Mouse (Mus musculus): Measurements from ENCODE around the gene Kdm4b. TPM values are rescaled to one million over a fixed set of nuclear protein-coding genes. Genes with fewer than 3 reads are reported as not detected.
A peak's percentile ranks its signal among the peaks of the same experiment; 100 is the strongest.

The Kdm4b gene
- polyA plus RNA-seq, 1 experiment from 2014 or later, result 34.6 TPM

DNA sequence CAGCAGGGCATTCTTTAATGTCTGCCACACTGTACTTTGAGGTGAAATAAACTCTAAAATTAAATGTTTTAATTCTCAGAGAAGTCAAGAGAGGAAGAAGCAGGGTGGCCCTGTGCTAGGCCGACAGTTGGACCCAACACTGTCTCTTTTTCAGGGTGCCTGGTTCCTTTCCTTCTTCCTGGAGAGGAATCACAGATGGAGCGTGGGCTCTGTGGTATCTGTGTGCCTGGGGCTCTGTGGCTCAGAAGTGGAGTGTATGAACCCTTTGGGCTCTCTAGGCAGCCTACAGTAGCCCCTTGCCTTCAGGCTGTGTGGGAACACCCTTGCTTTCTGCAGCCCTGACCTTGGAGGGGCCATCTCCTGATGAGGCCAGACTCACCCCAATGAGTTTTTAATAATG lies 35.7 kb downstream of the Kdm4b start:
- Histone ChIP-seq H3K4me3 (no peak overlapping the region), H3K36me3 (peaks cover 56% of the 10 kb centered on the region), H3K27me3 (ENCODE audit: insufficient read depth, poor library complexity, severe bottlenecking) (no peaks in the 10 kb centered on the region), H3K4me1 (peaks cover 22% of the 10 kb centered on the region), H3K9me3 (no peaks in the 10 kb centered on the region), H3K27ac (no peak overlapping the region)
- WGBS, result 89% methylated on average over 2 of the region's 2 CpGs
- no peak for DNase-seq (ENCODE audit: low spot score)

DNA sequence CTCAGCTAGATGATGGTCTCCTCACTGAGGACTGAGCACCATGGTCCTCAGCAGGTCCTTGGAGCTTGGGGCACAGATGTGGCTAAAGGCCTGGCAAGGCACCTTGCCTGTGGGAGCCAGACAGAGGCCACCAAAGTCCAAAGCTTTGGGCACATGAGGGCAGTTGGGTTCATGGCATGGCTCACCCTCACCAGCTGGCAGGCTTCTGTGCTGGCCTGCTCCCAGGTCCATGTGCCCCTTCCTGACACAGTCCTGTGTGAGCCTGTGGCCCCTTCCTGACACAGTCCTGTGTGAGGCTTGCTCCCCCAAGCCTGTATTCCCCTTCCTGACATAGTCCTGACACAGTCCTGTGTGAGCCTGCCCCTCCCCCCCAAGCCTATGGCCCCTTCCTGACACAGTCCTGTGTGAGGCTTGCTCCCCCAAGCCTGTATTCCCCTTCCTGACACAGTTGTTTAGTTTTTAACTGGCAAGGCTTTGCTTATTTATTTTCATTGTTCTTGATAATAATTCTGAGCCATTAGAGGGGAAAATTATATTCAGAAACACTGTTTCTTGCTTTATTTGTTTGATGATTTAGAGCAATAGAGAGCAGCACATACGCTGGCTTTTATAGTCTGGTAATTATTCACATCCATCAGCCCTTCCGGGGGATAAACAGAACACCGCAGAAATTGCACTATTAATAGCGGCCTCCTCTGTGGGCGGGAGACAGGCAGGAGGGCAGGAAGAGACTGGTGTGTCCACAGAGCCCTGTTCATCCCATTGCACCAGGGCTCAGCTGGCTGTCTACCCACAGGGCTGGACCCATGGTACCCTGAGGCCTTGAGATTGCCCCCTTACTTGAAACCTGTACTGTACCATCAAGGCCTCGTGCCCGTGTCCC lies 40.2 kb downstream of the Kdm4b start:
- peaks cover 65% of the 10 kb centered on the region for H3K36me3 ChIP-seq
- no peaks in the 10 kb centered on the region for H3K27me3 ChIP-seq (ENCODE audit: insufficient read depth, poor library complexity, severe bottlenecking)
- WGBS, result 61% methylated on average over 7 of the region's 7 CpGs
- no peak for DNase-seq (ENCODE audit: low spot score)
- H3K4me1 ChIP-seq, result peaks cover 40% of the 10 kb centered on the region
- no peak overlapping the region for H3K4me3 ChIP-seq
- no peaks in the 10 kb centered on the region for H3K9me3 ChIP-seq
- peak overlapping the region; percentile 67 for H3K27ac ChIP-seq

DNA sequence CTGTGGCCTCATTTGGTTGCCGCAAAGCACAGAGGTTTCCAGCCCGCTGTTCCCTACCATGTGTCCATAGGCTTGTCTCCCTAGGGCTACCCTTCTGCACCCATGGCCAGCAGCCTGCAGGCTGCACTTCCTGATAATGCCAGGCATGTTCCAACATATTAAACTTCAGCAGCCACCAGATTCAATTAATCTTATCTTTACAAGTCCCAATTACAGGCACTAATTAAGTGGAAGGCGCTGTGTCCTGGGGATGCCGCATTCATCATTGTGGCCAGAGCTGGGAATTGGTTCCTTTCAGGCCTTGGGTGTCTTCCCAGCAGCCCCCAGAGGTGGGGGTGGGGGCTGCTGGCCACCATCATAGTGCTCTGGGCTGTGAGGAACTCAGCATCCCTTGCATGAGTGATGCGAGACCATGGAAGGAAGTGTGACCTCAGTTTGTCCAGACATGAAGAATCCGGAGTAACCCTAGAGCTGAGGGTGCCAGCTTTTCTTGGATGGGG lies 42.5 kb downstream of the Kdm4b start:
- peaks cover 61% of the 10 kb centered on the region for H3K36me3 ChIP-seq
- WGBS, result 90% methylated on average over 6 of the region's 6 CpGs
- H3K9me3 ChIP-seq, result no peaks in the 10 kb centered on the region
- no peak overlapping the region for H3K4me3 ChIP-seq
- H3K27me3 ChIP-seq (ENCODE audit: insufficient read depth, poor library complexity, severe bottlenecking), result no peaks in the 10 kb centered on the region
- no peak overlapping the region for H3K27ac ChIP-seq
- DNase-seq (ENCODE audit: low spot score), result no peak
- H3K4me1 ChIP-seq, result peaks cover 40% of the 10 kb centered on the region

DNA sequence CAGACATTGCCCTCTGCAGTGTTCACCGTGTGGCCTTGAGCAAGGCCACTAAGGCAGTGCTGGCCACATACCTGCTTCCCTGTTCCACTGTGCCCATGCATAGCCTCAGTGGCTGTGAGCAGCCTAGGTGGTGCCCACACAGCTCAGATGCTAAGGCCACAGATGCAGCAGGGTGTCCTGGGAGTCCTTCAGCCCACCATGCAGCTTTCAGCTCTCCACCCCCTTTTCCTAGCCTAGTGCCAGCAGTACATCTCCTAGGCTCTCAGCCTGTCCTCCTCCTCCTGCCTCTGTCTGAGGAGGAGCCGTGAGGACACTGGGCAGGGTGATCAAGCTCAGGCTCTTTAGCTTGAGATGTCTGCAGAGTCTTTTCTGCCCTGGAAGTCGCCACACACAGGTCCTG lies 44.2 kb downstream of the Kdm4b start:
- peaks cover 69% of the 10 kb centered on the region for H3K36me3 ChIP-seq
- DNase-seq (ENCODE audit: low spot score), result no peak
- no peaks in the 10 kb centered on the region for H3K9me3 ChIP-seq
- no peaks in the 10 kb centered on the region for H3K27me3 ChIP-seq (ENCODE audit: insufficient read depth, poor library complexity, severe bottlenecking)
- peaks cover 45% of the 10 kb centered on the region for H3K4me1 ChIP-seq
- H3K27ac ChIP-seq, result no peak overlapping the region
- H3K4me3 ChIP-seq, result no peak overlapping the region
- WGBS, result 80% methylated on average over 3 of the region's 3 CpGs

DNA sequence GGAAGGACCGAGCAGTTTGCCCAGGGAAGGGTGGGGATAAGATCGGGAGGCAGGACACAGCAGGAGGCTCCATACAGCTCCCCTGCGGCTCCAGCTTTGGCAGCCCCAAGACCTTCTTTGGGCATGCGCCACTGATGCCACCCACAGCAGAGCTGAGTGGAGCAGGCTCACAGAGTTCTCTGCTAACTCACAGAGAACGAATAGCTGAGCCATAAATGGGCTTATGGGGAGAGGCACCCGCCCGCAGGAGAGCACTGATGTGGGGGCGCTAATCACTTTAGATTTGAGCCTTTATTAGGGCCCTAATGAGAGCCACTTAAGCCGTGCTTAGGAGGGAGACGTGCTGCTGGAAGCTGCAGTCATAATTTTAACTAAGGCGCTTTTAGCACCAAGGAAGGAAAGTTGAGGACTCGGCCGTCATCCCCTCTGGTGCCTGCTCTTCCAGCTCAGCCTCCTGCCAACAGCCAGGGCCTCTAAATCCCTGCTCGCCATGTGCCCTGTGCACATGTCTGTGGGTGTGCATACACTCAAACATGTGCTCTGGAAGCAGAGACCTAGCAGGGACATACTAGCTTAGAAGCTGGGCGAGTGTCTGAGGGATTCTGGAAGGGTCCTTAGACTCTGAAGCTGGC lies 45.3 kb downstream of the Kdm4b start:
- Histone ChIP-seq H3K4me3 (no peak overlapping the region), H3K4me1 (peaks cover 34% of the 10 kb centered on the region), H3K27me3 (ENCODE audit: insufficient read depth, poor library complexity, severe bottlenecking) (no peaks in the 10 kb centered on the region), H3K36me3 (peaks cover 73% of the 10 kb centered on the region), H3K27ac (no peak overlapping the region), H3K9me3 (no peaks in the 10 kb centered on the region)
- WGBS, result 81% methylated on average over 15 of the region's 15 CpGs
- no peak for DNase-seq (ENCODE audit: low spot score)

DNA sequence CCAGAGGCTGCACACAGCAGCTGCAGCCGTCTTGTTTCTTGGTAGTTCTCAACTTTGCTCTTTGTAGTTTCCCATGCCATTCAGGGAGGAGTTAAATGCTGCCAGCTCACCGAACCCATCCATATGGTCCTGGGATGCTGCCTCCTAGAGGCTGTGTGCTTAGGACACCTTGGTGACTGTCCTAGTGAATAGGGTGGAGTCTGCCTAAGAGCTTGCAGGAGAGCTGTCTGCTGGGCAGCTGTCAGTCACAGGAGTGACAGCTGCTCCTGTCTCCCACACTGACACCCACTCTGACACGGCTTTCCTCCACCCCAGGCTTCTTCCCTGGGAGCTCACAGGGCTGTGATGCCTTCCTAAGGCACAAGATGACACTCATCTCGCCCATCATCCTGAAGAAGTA lies 46.2 kb downstream of the Kdm4b start:
- Histone ChIP-seq H3K4me1 (peaks cover 25% of the 10 kb centered on the region), H3K9me3 (no peaks in the 10 kb centered on the region), H3K36me3 (peaks cover 83% of the 10 kb centered on the region), H3K27ac (no peak overlapping the region), H3K4me3 (no peak overlapping the region), H3K27me3 (ENCODE audit: insufficient read depth, poor library complexity, severe bottlenecking) (no peaks in the 10 kb centered on the region)
- no peak for DNase-seq (ENCODE audit: low spot score)
- WGBS, result 62% methylated on average over 4 of the region's 4 CpGs

DNA sequence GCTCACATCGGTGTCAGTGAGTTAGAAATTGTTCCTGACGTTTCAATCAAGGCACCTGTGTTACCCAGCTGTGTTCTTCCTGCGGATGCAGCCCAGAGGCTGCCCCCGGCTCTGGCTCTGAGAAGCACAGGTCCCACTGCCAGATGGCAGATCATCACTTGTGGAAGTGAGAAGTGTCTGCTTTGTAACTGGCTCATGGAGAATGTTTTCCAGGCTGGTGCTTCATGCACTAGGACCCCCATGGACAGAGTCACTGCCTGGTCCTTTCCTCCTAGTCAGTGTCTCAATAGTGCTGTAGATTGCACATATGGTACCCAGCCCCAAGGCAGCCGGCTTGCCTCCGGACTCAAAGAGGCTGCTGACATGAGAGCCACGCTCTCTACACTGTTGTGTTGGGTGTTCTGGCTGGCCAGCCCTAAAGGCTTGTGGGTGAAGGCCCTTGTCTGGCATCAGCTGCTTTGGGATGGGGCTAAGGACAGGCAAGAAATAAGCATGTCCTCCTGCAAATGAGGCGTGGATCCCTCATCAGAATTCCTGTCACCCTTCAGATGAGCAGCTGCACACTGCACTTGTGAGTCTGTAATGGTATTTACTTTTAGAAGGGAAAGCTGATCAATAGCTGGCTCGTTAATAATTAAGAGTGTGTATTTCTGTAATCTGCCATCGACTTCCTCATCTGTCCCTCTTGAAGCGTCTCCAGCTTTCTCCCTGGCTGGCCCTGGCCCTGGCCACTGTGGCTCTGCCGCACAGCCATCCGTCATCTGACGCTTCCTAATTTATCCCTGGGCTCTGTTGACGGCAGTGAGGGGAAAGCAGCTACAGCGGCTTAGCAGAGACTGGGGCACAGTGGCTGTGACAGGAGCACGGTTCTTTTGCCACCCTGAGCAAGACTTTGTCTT lies 47.5 kb downstream of the Kdm4b start:
- Histone ChIP-seq H3K4me1 (peaks cover 25% of the 10 kb centered on the region), H3K9me3 (no peaks in the 10 kb centered on the region), H3K27me3 (ENCODE audit: insufficient read depth, poor library complexity, severe bottlenecking) (no peaks in the 10 kb centered on the region), H3K36me3 (peaks cover 84% of the 10 kb centered on the region), H3K4me3 (no peak overlapping the region), H3K27ac (peak overlapping the region; percentile 23; the same call in 1 of the 2 replicates)
- WGBS, result 61% methylated on average over 17 of the region's 17 CpGs
- no peak for DNase-seq (ENCODE audit: low spot score)

DNA sequence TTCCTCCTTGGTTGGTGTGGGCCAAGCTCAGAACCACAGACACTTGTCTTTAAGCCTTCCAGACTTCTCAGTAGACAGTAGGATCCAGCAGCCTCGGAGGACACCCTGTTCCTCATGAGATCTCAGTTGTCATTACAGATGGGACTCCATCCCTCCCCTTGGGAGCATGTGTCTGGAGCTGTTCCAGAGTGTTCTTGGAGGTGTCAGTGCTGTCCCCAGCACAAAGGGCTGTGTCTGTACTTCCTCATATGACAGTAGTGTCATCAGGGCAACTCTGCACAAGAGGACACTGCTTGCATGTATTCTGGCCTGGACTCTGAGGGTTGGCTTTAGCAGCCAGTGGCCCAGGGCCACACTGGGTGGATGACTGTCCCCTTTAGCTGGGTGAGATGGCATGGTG lies 49.0 kb downstream of the Kdm4b start:
- no peak for DNase-seq (ENCODE audit: low spot score)
- Histone ChIP-seq H3K27ac (no peak overlapping the region), H3K27me3 (ENCODE audit: insufficient read depth, poor library complexity, severe bottlenecking) (no peaks in the 10 kb centered on the region), H3K4me3 (no peak overlapping the region), H3K4me1 (peaks cover 19% of the 10 kb centered on the region), H3K9me3 (no peaks in the 10 kb centered on the region), H3K36me3 (peaks cover 84% of the 10 kb centered on the region)
- WGBS, result 82% methylated on average over 1 of the region's 1 CpGs

DNA sequence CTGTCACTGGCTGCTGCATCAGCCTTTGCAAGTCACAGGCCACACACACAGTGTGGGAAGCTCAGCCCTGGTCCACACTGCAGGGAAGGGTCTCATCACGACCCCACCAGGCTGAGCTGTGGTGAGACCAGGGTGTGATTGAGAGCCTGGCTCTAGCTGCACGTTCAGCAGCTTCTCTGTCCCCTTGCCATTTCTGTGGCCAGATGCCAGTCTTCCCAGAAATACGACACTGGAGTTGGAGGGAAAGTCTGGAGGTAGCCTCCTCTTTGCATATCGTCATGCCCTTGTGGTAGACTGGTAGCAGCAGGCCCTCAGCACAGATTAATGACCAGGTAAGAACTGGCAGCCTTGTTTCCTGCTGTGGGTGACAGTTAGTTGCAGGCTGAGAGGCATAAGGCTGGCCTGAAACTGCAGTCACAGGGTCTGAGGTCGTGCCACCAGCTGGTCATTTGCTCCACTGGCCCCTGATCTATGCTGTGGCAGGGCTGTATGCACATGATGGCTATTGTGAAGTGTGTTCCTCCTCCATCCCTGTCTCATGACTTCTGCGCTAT lies 53.5 kb downstream of the Kdm4b start:
- no peaks in the 10 kb centered on the region for H3K9me3 ChIP-seq
- no peaks in the 10 kb centered on the region for H3K4me1 ChIP-seq
- WGBS, result 77% methylated on average over 6 of the region's 6 CpGs
- no peak overlapping the region for H3K27ac ChIP-seq
- no peak overlapping the region for H3K4me3 ChIP-seq
- no peak for DNase-seq (ENCODE audit: low spot score)
- no peaks in the 10 kb centered on the region for H3K27me3 ChIP-seq (ENCODE audit: insufficient read depth, poor library complexity, severe bottlenecking)
- peaks cover 93% of the 10 kb centered on the region for H3K36me3 ChIP-seq

DNA sequence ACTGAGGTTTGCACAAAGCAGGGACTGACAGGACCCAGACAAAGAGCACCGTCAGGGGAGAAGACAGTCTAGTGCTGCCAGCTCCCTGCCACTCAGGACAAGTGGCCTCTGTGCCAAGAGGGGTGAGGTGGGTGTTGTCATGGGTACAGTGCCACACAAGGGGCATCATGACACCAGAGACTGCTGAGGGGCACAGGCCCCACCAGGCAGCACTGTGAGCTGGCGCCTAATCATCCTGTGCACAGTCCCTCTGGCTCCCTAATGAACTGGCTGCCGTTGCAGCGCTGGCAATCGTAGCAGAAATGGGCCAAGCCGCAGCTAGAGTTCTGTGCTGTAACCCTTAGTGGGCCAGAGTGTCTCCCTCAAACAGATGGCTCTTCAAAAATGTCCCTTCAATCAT lies 54.4 kb downstream of the Kdm4b start:
- Histone ChIP-seq H3K27me3 (ENCODE audit: insufficient read depth, poor library complexity, severe bottlenecking) (no peaks in the 10 kb centered on the region), H3K27ac (no peak overlapping the region), H3K4me3 (no peak overlapping the region), H3K9me3 (no peaks in the 10 kb centered on the region), H3K36me3 (peaks cover 95% of the 10 kb centered on the region), H3K4me1 (no peaks in the 10 kb centered on the region)
- DNase-seq (ENCODE audit: low spot score), result no peak
- 90% methylated on average over 6 of the region's 6 CpGs for WGBS

DNA sequence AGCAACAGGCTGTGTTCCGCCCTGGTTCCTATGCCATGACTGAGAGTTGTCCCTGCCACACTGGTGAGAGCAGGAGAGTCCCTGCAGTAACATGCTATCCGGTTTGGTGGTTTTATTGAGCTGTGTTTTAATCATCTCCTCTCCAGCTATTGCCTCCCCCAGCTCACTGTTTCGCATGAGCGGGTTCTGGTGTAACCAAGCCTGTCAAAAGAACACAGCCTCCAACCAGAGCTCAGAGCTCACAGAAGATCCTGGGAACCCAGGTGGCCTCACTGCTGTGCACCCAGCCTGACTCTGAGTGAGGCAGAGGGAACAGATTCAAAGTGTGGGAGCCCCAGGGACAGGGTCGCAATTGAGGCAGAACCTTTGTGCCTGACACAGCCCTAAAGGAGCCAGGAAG lies 55.3 kb downstream of the Kdm4b start:
- DNase-seq (ENCODE audit: low spot score), result no peak
- WGBS, result 94% methylated on average over 5 of the region's 5 CpGs
- peaks cover 95% of the 10 kb centered on the region for H3K36me3 ChIP-seq
- H3K9me3 ChIP-seq, result no peaks in the 10 kb centered on the region
- no peak overlapping the region for H3K27ac ChIP-seq
- H3K27me3 ChIP-seq (ENCODE audit: insufficient read depth, poor library complexity, severe bottlenecking), result no peaks in the 10 kb centered on the region
- H3K4me1 ChIP-seq, result no peaks in the 10 kb centered on the region
- H3K4me3 ChIP-seq, result no peak overlapping the region

DNA sequence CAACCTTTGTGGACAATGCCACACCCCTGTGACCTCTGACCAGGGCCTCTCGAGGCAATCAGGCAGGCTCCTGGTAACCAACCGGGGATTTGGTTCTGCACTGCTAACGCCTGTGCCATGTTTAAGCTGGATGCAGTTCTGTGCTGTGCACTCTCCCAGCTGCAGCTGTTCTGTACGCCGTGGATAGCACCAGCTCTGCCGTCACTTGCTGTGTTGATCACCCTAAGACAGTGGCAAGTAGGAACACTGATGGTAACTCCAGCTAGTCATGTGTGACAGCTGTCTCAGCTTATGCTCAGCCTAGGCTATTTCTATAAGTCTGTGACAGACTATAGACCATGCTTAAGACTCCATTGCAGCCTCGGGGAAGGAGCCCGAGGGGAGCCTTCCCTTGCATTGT lies 57.1 kb downstream of the Kdm4b start:
- Histone ChIP-seq H3K4me1 (no peaks in the 10 kb centered on the region), H3K36me3 (peaks cover 94% of the 10 kb centered on the region), H3K4me3 (no peak overlapping the region), H3K9me3 (no peaks in the 10 kb centered on the region), H3K27me3 (ENCODE audit: insufficient read depth, poor library complexity, severe bottlenecking) (no peaks in the 10 kb centered on the region), H3K27ac (no peak overlapping the region)
- DNase-seq (ENCODE audit: low spot score), result no peak
- 81% methylated on average over 8 of the region's 8 CpGs for WGBS
